Mouse (Mus musculus) myocyte (in vitro differentiated cells): ENCODE measurements at regions not wholly inside any gene's neighbourhood (a gene's known extent, or its start where the extent isn't known, plus 50 kb on each side); places are given as distances from the start of the nearest gene placed in this dataset.

Source experiments
- E2F4 ChIP-seq: IDR thresholded peaks from one replicate; pipeline ENCODE4 v1.6.1; 2011; ENCODE audit warnings: mild to moderate bottlenecking, control low read depth, moderate library complexity; ENCODE audit not compliant: insufficient read depth
- MAX ChIP-seq: IDR thresholded peaks from one replicate; pipeline ENCODE4 v1.6.1; 2011; ENCODE audit warnings: low read depth, mild to moderate bottlenecking, control low read depth
- MYOD1 ChIP-seq, 3 experiments: IDR thresholded peaks; one replicate each; pipeline ENCODE4 v1.6.1; 2011; ENCODE audit warnings: control low read depth in 2 of 3, low read depth in 2 of 3, mild to moderate bottlenecking in 2 of 3, moderate library complexity in 1 of 3; ENCODE audit not compliant: insufficient read length in 2 of 3, control insufficient read depth in 1 of 3
- MYOG ChIP-seq, 3 experiments: IDR thresholded peaks; one replicate each; pipeline ENCODE4 v1.6.1; 2011; ENCODE audit warnings: control low read depth in 2 of 3, low read depth in 2 of 3, mild to moderate bottlenecking in 2 of 3; ENCODE audit not compliant: insufficient read length in 2 of 3, control insufficient read depth in 1 of 3, insufficient read depth in 1 of 3
- POLR2A ChIP-seq: IDR thresholded peaks from one replicate; pipeline ENCODE4 v1.6.1; 2011; ENCODE audit warnings: low read depth, mild to moderate bottlenecking, control low read depth, moderate library complexity; ENCODE audit not compliant: insufficient read length
- POLR2AphosphoS2 ChIP-seq: IDR thresholded peaks from one replicate; pipeline ENCODE4 v1.6.1; 2011; ENCODE audit warnings: low read depth, control low read depth; ENCODE audit not compliant: insufficient read length
- REST ChIP-seq: IDR thresholded peaks from one replicate; pipeline ENCODE4 v1.6.1; 2011; ENCODE audit warnings: mild to moderate bottlenecking, control low read depth, moderate library complexity; ENCODE audit not compliant: insufficient read depth, insufficient read length
- SRF ChIP-seq: IDR thresholded peaks from one replicate; pipeline ENCODE4 v1.6.1; 2011; ENCODE audit warnings: low read depth; ENCODE audit not compliant: control insufficient read depth, insufficient read length
- TCF12 ChIP-seq: IDR thresholded peaks from one replicate; pipeline ENCODE4 v1.6.1; 2011; ENCODE audit warnings: mild to moderate bottlenecking, control low read depth; ENCODE audit not compliant: poor library complexity, insufficient read depth, severe bottlenecking
- TCF3 ChIP-seq: IDR thresholded peaks from one replicate; pipeline ENCODE4 v1.6.1; 2011; ENCODE audit warnings: low read depth, control low read depth; ENCODE audit not compliant: insufficient read length
- USF1 ChIP-seq: IDR thresholded peaks from one replicate; pipeline ENCODE4 v1.6.1; 2011; ENCODE audit warnings: low read depth, mild to moderate bottlenecking, control low read depth, moderate library complexity

- no peak for TF ChIP-seq POLR2A
- TF ChIP-seq REST, result peak; percentile 42
- no peak for TF ChIP-seq USF1
- no peak for TF ChIP-seq MYOG (IDR thresholded peaks at IDR 0.05; ENCODE audit: control insufficient read depth in 1 of 3, insufficient read depth in 1 of 3, insufficient read length in 2 of 3, low read depth in 2 of 3)
- no peak for TF ChIP-seq TCF3
- TF ChIP-seq SRF, result no peak
- no peak for TF ChIP-seq MAX
- no peak for TF ChIP-seq E2F4
- TF ChIP-seq POLR2AphosphoS2, result no peak
- TF ChIP-seq TCF12, result no peak
- no peak for TF ChIP-seq MYOD1 (IDR thresholded peaks at IDR 0.05; ENCODE audit: control insufficient read depth in 1 of 3, insufficient read length in 2 of 3, low read depth in 2 of 3)
Observed at GRCm38 (mm10) chr9:43659237-43659636, 84.5 kb upstream of the Nectin1 start.
